Mouse (Mus musculus) thymus, postnatal 10 days (tissue): ENCODE results near the gene Omt2b.
A peak's percentile ranks its signal among the peaks of the same experiment; 100 is the strongest.
"Not testable (repeated sequence)": the region's sequence is repeated elsewhere in the genome, so short reads cannot be mapped to it uniquely, and the experiment has no call there.

ENCODE experiments used
- DNase-seq, 2 experiments: peaks; one replicate each; pipeline ENCODE4 v3.0.0; 2021; ENCODE audit warnings: low spot score in 2 of 2

Gene Omt2b

DNA sequence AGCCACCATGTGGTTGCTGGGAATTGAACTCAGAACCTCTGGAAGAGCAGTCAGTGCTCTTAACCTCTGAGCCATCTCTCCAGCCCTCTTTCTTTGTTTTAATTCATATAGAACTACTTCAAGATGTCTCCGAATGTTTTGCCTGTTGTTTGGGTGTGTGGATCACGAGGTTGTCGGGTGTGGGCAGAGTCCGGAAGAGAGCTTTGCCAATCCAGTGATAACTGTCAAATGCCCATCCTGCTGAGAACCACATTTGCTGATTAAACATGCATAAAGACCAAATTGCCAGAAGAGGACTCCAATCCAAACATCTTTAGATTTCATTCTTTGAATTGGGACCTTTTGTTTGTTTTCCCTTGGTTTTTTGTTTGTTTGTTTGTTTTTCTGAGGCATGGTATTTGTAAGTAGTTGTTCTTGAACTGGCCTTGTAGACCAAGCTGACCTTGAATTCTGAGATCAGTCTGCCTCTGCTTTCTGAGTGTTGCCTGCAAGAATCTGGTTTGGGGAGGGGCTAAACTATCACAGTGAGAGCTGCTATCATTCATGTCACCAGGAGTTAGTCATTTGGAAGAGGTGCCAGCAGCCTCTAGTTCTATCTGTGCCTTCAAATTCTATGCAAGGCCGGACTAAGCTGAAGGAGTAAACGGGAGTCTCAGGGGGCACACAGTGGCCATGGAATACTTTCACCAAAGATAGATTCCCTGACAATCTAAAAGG, 24.3 kb downstream of the Omt2b start:
- no peak for DNase-seq

DNA sequence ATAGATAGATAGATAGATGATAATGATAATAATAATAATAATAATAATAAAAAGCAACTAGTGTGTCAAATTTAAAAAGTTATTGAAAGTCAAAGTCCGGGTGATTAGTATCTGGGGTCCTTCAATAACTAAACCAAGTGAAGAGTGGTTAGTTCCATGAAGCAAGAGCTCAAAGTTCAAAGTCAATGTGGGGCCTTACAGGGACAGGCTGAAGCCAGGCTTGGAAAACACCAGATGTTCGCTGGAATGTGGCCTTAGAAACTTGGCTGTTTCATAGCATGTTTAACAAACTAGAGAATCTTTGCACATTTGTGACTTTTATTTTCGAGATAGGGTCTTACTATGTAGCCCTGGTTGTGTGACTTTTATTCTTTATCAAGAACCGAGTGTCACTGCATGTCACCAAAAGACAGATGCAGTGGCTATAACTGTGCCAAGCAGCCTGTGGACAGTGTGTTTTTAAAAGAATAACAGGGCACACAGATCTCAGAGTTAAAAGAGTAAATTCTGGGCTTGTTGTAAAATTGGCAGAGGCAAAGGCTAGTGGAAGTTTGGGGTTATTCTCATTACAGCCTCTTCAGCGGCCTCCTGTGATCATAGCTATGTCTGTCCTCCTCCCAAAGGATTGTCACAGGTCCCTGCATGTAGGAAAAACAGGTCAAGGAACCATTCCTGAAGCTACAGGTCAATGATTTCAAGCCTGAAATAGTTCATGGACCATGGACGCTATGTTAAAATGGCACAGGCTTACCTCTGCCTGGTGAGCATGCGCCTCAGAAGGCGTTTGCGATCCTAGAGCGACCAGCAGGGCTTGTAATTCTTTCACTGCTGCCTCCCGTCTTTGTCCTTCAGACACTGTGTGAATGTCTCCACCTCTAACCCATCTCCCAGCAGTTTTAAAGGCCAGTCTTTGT, 27.5 kb downstream of the Omt2b start:
- no peak for DNase-seq

DNA sequence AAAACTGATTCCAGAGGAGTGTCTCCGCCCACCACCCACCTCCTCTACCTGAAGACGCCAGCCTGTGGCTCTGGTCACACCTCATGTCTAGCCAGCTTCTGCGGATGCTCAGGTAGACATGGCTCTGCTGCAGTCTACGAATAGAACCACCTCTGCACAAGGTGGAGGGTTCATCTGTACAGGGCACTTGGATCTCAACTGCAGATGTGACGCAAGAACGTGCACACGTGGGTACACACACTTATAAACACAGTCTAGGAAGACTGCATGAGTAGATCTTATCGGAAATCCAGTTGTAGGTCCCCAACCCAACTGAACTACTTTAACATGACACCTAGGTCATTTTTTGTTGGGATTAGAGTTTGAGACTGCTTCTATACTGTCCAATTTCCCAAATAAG, 28.2 kb downstream of the Omt2b start, which contains the start of gene Gsta2:
Gene Gsta2 (minus strand): TSS at position 178 of the 400 bp plus-strand sequence.
- no peak for DNase-seq

DNA sequence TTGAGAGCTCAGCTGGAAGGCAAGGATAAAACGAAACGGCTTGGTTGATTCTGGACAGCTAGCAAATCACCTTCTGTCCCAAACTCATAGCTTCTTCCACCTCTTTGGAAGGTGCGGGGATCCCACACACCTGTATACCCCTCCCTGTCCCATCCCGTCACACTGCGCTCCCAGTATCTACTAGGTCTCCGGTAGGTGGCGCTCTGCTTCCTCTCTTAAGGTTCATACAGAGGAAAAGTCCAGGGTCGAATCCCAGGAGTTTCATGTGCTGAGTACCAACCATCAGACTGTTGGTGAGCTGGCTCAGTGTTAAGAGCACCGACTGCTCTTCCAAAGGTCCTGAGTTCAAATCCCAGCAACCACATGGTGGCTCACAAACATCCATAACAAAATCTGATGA, 30.7 kb downstream of the Omt2b start:
- peak; percentile 23 to 70 for DNase-seq

DNA sequence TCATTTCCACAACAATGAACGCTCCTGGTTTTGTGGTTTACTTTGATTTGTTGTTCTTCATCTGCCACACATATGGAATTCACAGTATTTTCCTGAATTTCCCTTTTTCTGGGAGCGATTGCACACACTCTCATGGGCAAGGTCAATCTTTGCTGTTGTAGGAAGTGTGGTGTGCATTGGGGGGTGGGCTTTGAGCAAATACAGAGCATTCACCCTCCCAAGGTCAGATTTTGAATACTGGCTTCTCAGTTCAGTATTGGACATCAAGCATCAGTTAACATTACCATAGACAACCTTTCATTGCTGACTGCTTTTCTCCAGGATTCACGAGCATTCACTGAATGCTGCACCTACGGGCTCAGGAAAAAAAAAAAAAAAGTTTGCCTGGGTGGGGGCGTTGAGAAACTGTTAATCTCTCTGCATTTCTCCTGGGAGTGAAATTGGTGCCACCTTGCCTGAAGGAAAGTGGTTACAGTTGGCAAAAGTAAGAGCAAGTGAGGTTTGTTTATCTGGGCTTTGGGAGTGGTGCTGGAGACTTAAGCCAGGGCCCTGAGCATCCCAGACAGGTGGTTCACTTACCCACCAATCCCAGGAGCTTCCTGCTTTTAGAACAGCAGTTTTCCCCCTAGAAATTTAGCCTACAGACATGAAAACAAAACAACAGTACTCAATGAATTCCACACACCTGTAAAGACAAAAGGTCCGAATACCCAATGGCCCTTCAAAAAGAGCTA, 32.5 kb downstream of the Omt2b start:
- no peak for DNase-seq

DNA sequence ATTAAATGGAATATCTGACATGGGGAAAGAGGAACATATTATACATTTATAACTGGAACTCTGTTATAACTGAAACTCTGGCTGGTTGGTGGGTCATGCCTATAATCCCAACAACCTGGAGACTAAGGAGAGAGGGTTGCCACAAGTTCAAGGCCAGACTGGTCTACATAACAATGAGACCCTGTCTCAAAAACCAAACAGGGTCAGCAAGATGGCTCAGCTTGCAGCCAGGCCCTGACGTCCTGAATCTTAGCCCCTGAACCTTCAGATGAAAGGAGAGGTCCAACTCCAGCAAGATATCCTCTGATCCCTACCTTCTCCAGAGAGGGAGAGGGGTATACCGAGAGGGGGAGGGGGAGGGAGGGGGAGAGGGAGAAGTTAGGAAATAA, 33.1 kb downstream of the Omt2b start:
- DNase-seq, result no peak

DNA sequence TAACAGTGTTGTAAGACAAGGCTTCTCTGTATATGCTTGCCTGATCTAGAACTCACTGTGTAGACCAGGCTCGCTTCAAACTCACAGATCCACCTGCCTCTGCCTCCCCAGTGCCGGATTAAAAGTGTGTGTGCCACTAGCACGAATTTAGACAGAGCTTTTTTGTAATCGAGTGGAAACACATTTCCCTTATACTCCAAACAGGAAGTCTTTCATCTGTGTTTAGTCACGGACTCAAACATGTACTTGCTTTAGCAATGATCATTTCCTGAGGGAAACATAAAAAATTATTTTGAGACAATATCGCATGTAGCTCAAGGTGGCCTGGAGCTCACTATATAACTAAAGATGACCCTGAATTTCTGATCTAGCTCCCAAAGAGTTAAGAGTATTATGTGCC, 36.0 kb downstream of the Omt2b start:
- no peak for DNase-seq

DNA sequence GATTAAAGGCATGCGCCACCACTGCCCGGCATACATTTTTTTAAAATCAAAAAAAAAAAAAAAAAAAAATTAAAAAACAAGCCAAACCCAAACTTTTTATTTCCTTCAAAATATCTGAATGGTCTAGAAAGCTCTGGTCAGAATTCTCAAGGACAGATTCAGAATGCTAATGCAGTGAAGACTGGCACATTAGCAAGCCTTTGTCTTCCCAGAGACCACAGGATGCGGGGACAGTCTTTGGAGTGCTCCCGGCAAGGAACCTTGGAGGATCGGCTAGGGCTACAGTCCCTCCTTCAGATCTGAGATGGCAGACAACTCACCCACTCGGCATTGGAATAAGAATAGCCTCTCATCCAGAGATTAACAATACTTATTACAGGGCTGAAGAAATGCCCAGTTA, 37.3 kb downstream of the Omt2b start:
- no peak for DNase-seq

DNA sequence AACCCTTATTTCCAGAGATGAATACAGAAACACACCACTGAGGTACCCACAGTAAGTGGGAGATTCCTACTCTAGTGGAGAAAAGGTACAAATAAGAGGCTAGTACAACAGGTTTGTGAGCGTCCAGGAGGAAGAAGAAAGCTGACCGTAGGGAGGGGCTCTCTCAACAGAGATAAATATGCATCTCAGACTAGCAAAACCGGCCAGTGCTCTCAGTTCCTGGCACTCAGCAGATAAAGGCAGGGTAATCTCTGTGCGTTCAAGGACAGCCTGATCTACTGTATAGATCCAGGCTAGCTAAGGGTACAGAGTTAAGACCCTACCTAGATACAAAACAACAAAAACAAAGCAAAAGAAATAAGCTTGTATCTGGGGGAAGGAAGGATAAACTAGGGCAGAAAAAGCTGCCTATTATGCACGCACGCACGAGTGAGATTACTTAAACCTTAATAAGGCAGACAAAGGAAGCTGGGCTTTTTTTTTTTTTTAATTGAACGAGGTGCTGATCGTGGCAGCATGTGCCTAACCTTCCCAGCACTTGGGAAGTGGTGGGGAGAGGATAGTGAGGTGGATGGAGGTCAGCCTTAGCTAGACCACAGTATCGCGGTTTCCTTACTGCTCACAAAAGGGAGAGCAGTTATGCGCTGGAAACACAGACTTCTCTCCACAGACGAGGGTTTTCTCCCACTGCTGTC, 38.6 kb downstream of the Omt2b start:
- no peak for DNase-seq

DNA sequence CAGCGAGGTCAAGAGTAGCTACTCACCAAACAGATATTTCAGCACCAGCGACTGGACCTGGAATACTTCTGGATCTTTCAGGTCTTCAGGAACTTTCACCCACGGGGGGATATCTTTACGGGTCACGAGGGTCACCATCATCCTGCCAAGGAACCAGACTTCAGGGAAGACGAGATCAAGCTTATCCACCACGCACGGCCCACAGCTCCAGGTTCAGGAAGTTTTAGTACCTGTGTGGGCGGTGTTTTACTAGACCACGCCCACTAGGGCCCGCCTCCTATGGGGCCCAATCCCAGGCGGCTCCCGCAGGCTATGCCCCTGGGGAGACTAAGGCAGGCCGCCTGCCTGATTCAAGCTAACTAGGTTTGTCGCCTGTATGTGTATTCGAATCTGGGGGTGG, 40.6 kb downstream of the Omt2b start, which contains the start of gene Dppa5a:
Gene Dppa5a (minus strand): TSS at position 219 of the 400 bp plus-strand sequence.
- not testable (repeated sequence) for DNase-seq

DNA sequence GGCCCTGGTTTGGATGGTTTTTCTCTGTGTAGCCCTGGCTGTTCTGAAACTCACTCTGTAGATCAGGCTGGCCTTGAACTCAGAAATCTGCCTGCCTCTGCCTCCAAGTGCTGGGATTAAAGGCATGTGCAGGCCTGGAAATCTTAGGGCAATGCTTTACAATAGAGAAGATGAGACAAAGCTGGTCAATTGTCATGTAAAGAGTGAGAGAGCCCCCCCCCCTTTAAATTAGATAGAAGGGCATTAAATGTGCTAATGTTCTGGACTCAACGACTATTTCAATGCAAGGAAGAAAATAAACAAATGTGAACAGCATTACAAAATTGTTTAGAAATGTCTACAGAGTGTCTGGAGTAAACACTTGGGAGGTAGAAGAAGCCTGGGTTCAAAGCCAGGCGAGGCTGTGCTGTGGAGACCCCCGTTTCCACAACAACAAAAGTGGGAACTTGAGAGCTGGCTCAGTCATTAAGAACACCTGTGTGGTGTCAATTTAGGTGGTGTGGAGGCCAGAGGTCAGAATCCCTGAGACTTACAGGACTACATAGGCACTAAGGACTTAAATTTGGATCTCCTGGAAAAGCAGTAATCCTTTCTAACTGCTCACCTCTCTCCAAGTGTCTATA, 41.4 kb downstream of the Omt2b start:
- no peak for DNase-seq

DNA sequence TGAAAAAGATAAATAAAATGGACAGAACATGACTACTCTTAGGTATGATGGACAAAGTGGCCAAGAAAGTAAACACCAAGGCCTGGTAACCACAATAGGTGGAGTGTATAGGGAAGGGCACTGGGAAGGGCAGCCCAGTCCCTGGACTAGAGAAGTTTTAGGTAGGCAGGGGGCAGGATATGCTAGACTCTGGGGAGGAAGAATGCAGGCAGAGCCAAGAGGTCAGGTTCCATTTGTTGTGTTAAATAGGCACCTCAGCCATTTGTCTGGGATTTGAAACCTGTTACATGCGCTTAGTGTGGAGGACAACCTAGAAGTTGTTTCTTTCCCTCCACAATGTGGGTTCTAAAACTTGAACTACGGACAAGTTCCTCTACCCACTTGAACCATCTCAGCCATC, 42.0 kb downstream of the Omt2b start:
- DNase-seq, result no peak

DNA sequence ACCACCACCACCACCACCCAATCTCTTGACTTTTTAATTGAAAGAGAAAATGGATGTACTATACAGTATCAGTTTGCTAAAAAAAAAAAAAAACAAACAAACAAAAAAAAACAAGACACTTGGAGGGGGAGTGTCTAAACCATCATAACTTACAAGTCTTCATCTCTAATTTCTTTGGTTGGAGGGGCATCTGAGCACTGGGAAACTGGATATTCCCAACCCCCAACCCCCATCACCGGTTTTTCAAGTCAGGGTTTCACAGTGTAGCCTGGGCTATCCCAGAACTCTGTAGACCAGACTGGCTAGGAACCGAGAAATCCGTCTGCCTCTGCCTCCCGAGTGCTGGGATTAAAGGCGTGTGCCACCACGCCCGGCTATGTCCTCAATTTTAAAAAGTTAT, 42.4 kb downstream of the Omt2b start:
- no peak for DNase-seq

DNA sequence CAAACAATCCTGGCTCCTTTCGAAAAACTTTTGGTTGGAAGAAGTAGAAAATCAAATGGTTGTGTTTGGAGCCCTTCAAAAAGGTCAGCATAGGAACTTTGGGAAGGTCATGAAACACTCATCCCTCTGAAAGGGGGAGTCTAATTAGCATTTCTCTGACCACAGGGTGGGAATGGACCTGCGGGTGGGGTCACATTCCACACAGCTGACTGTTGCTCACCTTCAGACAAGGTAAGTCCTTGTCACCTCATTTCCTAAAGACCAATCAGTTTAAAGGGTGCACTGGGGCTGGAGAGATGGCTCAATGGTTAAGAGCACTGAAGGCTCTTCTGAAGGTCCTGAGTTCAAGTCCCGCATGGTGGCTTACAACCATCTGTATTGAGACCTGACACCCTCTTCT, 44.1 kb downstream of the Omt2b start:
- no peak for DNase-seq

DNA sequence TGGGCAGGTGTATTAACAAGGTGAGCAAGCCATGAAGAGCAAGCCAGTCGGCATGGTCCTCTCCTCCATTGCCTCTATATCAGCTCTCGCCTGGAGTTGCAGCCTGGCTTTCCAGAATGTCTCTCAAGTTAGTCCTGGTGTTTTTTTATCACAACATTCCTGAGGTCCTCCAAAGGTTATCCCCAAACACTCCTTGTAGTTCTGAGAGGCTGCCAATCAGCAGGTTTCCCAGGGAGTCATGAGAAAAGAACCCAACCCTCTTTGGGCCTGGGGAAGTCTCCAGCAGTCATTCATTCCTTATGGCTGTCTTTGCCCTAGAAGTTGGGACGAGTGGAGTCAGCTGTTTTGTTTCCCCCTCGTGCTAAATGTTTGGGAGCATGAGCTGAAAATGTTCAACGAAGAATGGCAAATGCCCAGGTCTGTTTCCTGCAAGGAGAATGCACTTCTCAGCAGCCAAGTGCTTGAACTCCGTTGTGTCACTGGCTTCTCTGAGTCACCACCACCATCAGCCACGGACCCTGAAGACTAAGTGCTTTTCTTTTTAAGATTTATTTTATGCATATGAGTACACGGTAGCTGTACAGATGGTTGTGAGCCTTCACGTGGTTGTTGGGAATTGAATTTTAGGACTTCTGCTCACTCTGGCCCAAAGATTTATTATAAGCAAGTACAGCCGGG, 45.6 kb downstream of the Omt2b start:
- DNase-seq, result no peak

DNA sequence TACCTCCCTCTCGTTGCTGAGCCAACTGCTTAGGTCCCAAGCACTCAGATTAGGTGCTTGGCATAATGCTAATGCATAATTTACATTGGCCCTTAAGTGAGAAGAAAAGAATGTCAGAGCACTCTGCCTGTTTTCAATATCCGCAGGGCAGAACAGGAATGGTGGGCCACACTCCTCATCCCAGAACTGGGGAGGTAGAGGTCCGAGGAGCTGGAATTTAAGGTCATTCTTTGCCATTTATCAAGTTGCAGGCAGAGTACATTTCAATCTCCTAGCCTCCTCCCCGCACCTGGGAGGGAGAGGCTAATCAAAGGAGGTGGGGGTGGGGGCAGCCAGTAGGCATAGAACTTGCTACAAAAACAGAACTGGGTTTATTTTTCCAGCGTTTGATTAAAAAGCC, 47.0 kb downstream of the Omt2b start:
- no peak for DNase-seq

DNA sequence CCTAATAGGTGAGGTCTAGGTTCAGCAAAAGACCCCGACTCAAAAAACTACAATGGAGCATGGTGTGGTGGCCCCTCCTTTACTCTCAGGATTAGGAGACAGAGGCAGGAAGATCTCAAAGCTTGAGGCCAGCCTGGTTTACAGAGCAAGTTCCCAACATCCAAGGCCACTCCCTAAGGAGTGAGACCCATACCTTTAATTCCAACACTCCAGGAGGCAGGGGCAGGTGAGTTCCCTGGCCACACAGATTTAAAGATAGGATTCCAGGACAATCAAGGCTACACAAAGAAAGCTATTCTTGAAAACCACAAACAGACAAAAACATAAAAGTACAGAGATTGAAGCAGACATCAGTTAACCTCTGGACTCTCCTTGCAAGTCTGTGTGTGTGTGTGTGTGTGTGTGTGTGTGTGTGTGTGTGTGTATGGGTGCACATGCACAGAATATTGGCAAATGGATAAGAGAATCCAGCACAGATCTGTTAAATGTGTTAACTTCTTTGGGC, 47.5 kb downstream of the Omt2b start:
- no peak for DNase-seq

DNA sequence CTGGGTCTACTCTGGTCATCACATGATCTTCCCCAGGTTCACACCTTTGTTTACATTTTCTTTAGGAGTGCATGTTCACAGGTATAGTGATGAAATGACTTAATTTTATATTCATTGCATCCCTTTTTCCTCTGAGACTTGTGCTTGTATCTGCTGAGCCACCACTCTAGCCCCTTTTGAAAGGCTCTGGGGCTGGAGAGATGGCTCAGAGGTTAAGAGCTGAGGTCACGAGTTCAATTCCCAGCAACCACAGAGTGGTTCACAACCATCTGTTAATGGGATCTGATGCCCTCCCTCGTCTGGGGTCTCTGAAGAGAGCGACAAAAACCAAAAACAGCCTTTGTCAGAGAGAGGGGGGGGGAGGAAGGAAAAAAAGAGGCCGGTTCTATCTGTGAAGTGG, 48.1 kb downstream of the Omt2b start:
- no peak for DNase-seq

DNA sequence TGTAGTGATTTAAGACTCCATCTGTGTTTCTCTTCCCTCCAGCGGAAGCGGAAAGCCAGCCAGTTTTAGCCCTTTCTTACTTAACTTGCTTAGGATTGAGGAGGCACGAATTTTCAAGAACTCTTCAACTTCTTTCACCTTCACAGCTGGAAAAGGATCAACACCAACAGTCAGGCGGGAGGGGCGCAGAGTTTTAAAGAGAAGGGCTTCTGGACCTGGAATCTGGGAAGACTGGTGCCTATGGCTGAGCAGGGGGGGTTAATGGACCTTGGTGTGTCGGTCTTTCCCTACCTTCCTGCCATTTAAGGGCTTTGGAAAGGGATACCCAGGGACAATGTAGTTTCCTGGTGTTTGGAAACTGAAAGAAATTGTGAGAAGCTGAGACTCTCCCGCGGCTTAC, 50.2 kb downstream of the Omt2b start:
- no peak for DNase-seq

DNA sequence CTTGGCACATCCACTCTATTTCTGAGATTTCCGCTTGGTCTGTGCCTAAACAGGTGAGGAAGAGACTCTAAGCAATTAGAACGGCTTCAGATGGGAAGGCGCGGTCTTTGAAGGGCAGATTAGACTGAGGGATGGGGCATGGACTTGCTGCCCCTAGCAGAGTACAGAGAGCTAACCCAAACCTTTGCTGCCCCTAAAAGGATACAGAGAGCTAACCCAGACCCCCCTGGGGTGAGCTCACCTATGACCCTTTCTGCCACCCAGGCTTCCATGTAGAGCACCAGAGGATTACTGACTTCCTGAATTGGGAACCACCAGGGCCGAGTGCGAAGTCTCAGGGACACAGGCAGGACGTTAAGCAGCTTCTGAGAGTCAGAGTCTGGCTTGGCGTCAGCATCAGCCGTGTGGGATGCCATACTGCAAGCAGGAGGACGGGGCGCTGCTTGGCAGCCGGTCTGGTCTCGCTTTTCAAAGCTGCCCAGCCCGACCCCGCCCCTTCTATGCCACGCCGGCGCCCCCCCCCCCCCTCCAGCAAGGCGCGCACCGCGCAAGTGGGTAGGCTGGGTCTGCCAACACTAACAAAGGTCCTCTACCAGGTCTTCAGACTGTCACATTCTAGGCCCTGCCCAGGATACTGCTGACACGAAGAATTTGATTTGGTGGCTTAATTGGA, 50.9 kb downstream of the Omt2b start, which contains the start of gene Ooep:
Gene Ooep (minus strand): TSS at position 613 of the 673 bp plus-strand sequence.
- DNase-seq, result no peak
